Mouse (Mus musculus): ENCODE data around the gene Arhgef9. TPM values are rescaled to one million over a fixed set of nuclear protein-coding genes. Genes with fewer than 3 reads are reported as not detected.

Arhgef9 gene
- total and polyA plus RNA-seq, 3 experiments: 2.0 to 12.1 (median 11.8) TPM

Other genes with a start within 250 kb of the Arhgef9 start
- 1 to 10 TPM; 1.1 to 1.3 TPM for gene Spin4, start 170.2 kb downstream of the Arhgef9 start, total RNA-seq (2021)
- gene Spin4, start 170.2 kb downstream of the Arhgef9 start, polyA plus RNA-seq (2012; rRNA removed): 0.39 and 0.66 TPM in 2 replicates
- gene Amer1, start 248.0 kb upstream of the Arhgef9 start, total RNA-seq (2021): 1 to 10 TPM; 5.4 to 9.1 TPM
- gene Amer1, start 248.0 kb upstream of the Arhgef9 start, polyA plus RNA-seq (2012; rRNA removed): 1.4 and 1.6 TPM in 2 replicates